Comparison of ENCODE assay signal across 8 mouse cellular contexts in the genomic region with DNA sequence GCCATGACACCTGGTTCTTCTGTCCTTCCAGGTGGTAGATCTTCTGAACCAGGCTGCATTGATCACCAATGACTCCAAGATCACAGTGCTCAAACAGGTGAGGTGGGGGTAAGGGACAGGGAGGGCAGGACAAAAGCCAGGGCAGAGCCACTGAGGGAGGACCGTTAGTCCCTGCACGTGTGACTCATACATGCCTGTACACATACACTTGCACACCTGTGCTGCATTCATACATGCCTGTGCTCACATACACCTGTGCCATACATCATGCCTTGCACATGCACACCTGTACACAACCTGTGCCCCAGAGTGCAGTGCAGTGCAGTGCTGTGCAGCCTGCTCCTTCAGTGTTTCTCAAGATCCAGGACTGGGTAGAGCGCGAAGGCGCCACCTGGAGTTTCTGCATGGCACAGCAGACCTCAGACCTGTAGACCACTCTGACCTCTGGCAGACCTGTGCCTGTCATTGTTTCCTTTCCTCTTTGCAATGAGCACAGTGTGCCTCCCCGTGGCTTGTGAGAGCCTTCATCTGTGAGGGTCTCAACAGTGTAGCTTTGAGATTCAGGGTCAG. TPM values are rescaled to one million over a fixed set of nuclear protein-coding genes. Genes with fewer than 3 reads are reported as not detected.
DNase-seq lines count a peak whose midpoint lies in the region; ATAC-seq and TF ChIP-seq lines count a peak whose summit lies in the region.

No protein-coding gene starts in this region.

- no peak for TF ChIP-seq POLR2A in ES-Bruce4 (IDR thresholded peaks at IDR 0.05; ENCODE audit: insufficient read depth, low read length)
- TF ChIP-seq POLR2A in liver, adult 2 months (IDR thresholded peaks at IDR 0.05; ENCODE audit: extremely low read depth, insufficient read depth, low read length), result no peak

- TF ChIP-seq CTCF in gastrocnemius, adult 2 months (IDR thresholded peaks at IDR 0.05), result peak; percentile 73
- peak; percentile 83 for TF ChIP-seq CTCF in ES-Bruce4 (IDR thresholded peaks at IDR 0.05; ENCODE audit: low read depth, low read length)
- TF ChIP-seq CTCF in liver, adult 2 months (IDR thresholded peaks at IDR 0.05; ENCODE audit: low read depth, low read length), result peak; percentile 85

- no peak for TF ChIP-seq EP300 in ES-Bruce4 (IDR thresholded peaks at IDR 0.05; ENCODE audit: insufficient read depth, low read depth, low read length)

- intact Hi-C loops in gastrocnemius, adult 2 months (cut with DNase I), result no loop called here

- no peaks in the 10 kb centered on the region for H3K9me3 ChIP-seq in ES-Bruce4 (replicated peaks; ENCODE audit: control insufficient read depth, insufficient read depth, low read length, poor library complexity, severe bottlenecking)
- no peaks in the 10 kb centered on the region for H3K9me3 ChIP-seq in embryonic facial prominence, embryonic 11.5 days (replicated peaks; ENCODE audit: control insufficient read depth, low read length)
- no peaks in the 10 kb centered on the region for H3K9me3 ChIP-seq in hindbrain, embryonic 14.5 days (ENCODE audit: control insufficient read depth, low read length)
- no peaks in the 10 kb centered on the region for H3K9me3 ChIP-seq in neural tube, embryonic 12.5 days

- ATAC-seq in embryonic facial prominence, embryonic 11.5 days (replicated peaks; ENCODE audit: insufficient number of reproducible peaks, low FRiP score, low TSS enrichment, low read depth), result peak; percentile 36
- ATAC-seq in hindbrain, embryonic 14.5 days (ENCODE audit: low FRiP score), result peak; percentile 15
- ATAC-seq in neural tube, embryonic 12.5 days (ENCODE audit: low FRiP score, low read depth), result peak; percentile 31; the same call in 1 of the 2 replicates

- H3K4me1 ChIP-seq in ES-Bruce4 (ENCODE audit: control insufficient read depth, insufficient read depth, low read length), result no peaks in the 10 kb centered on the region
- H3K4me1 ChIP-seq in embryonic facial prominence, embryonic 11.5 days (ENCODE audit: control insufficient read depth, insufficient read depth, low read length), result no peaks in the 10 kb centered on the region; the same call in 1 of the 2 replicates
- H3K4me1 ChIP-seq in hindbrain, embryonic 14.5 days (replicated peaks; ENCODE audit: control insufficient read depth, insufficient read depth, low read length), result peaks cover 11% of the 10 kb centered on the region
- H3K4me1 ChIP-seq in liver, adult 2 months (ENCODE audit: control insufficient read depth, insufficient read depth, low read length), result 0 out of 2 replicates have a peak, but pooled peaks cover 2% of the 10 kb centered on the region
- H3K4me1 ChIP-seq in neural tube, embryonic 12.5 days, result peaks cover 17% of the 10 kb centered on the region

- H3K36me3 ChIP-seq in ES-Bruce4 (ENCODE audit: control insufficient read depth, insufficient read depth, low read length, poor library complexity, severe bottlenecking), result peaks cover 20% of the 10 kb centered on the region
- peaks cover 21% of the 10 kb centered on the region for H3K36me3 ChIP-seq in embryonic facial prominence, embryonic 11.5 days (replicated peaks; ENCODE audit: control insufficient read depth, insufficient read depth, low read depth, low read length)
- peaks cover 56% of the 10 kb centered on the region for H3K36me3 ChIP-seq in hindbrain, embryonic 14.5 days (replicated peaks; ENCODE audit: control insufficient read depth, insufficient read depth)
- H3K36me3 ChIP-seq in liver, adult 2 months (ENCODE audit: control insufficient read depth, insufficient read depth, low read length), result peaks cover 17% of the 10 kb centered on the region
- peaks cover 54% of the 10 kb centered on the region for H3K36me3 ChIP-seq in neural tube, embryonic 12.5 days

- H3K4me3 ChIP-seq in gastrocnemius, adult 2 months, result no peak overlapping the region
- H3K4me3 ChIP-seq in ES-Bruce4 (ENCODE audit: low read depth, low read length), result no peak overlapping the region
- H3K4me3 ChIP-seq in embryonic facial prominence, embryonic 11.5 days (ENCODE audit: low read depth, low read length), result no peak overlapping the region
- no peak overlapping the region for H3K4me3 ChIP-seq in hindbrain, embryonic 14.5 days (replicated peaks; ENCODE audit: low read length)
- no peak overlapping the region for H3K4me3 ChIP-seq in liver, adult 2 months (ENCODE audit: insufficient read depth, low read depth, low read length)
- no peak overlapping the region for H3K4me3 ChIP-seq in neural tube, embryonic 12.5 days

- peak; percentile 67 for DNase-seq in gastrocnemius, adult 2 months
- no peak for DNase-seq in gastrocnemius, postnatal 25 days
- peak; percentile 72 for DNase-seq in embryonic facial prominence, embryonic 11.5 days (ENCODE audit: low spot score)
- DNase-seq in hindbrain, embryonic 14.5 days (ENCODE audit: low spot score), result peak; percentile 67
- DNase-seq in liver, adult 2 months (ENCODE audit: extremely low read depth, low read depth, low spot score), result no peak
- DNase-seq in layer of hippocampus, postnatal 14 days (ENCODE audit: low spot score in 2 of 2), result no peak

- WGBS in embryonic facial prominence, embryonic 11.5 days, result 65% methylated on average over 6 of the region's 6 CpGs
- 63% methylated on average over 6 of the region's 6 CpGs for WGBS in hindbrain, embryonic 14.5 days
- WGBS in liver, adult 2 months, result 74% methylated on average over 6 of the region's 6 CpGs
- 60% methylated on average over 6 of the region's 6 CpGs for WGBS in neural tube, embryonic 12.5 days

- no peaks in the 10 kb centered on the region for H3K27me3 ChIP-seq in ES-Bruce4 (ENCODE audit: control insufficient read depth, insufficient read depth, low read length, poor library complexity, severe bottlenecking)
- no peaks in the 10 kb centered on the region for H3K27me3 ChIP-seq in embryonic facial prominence, embryonic 11.5 days (ENCODE audit: control insufficient read depth, insufficient read depth, low read length)
- no peaks in the 10 kb centered on the region for H3K27me3 ChIP-seq in hindbrain, embryonic 14.5 days (ENCODE audit: control insufficient read depth, insufficient read depth, low read length)
- no peaks in the 10 kb centered on the region for H3K27me3 ChIP-seq in liver, adult 2 months (ENCODE audit: control insufficient read depth, insufficient read depth, low read length)
- H3K27me3 ChIP-seq in neural tube, embryonic 12.5 days (replicated peaks), result no peaks in the 10 kb centered on the region

- no peak overlapping the region; the same call in 1 of the 2 replicates for H3K4me2 ChIP-seq in embryonic facial prominence, embryonic 11.5 days (ENCODE audit: low read depth, low read length)
- H3K4me2 ChIP-seq in hindbrain, embryonic 14.5 days (replicated peaks), result no peak overlapping the region
- no peak overlapping the region for H3K4me2 ChIP-seq in neural tube, embryonic 12.5 days (replicated peaks)

- no peak overlapping the region for H3K27ac ChIP-seq in gastrocnemius, adult 2 months
- H3K27ac ChIP-seq in ES-Bruce4 (ENCODE audit: insufficient read depth, low read length), result no peak overlapping the region
- H3K27ac ChIP-seq in embryonic facial prominence, embryonic 11.5 days (replicated peaks; ENCODE audit: low read depth, low read length), result no peak overlapping the region
- H3K27ac ChIP-seq in hindbrain, embryonic 14.5 days, result no peak overlapping the region
- H3K27ac ChIP-seq in liver, adult 2 months (replicated peaks; ENCODE audit: insufficient read depth, low read depth, low read length), result no peak overlapping the region
- no peak overlapping the region for H3K27ac ChIP-seq in neural tube, embryonic 12.5 days

- no peak overlapping the region for H3K9ac ChIP-seq in ES-Bruce4 (ENCODE audit: low read depth, poor library complexity, severe bottlenecking)
- H3K9ac ChIP-seq in embryonic facial prominence, embryonic 11.5 days (replicated peaks; ENCODE audit: low read length), result no peak overlapping the region
- H3K9ac ChIP-seq in hindbrain, embryonic 14.5 days, result no peak overlapping the region
- no peak overlapping the region for H3K9ac ChIP-seq in liver, adult 2 months (ENCODE audit: low read depth, low read length)
- no peak overlapping the region for H3K9ac ChIP-seq in neural tube, embryonic 12.5 days

- H3K79me2 ChIP-seq in liver, adult 2 months (ENCODE audit: control insufficient read depth, insufficient read depth, low read length), result peaks cover 7% of the 10 kb centered on the region; the same call in 1 of the 2 replicates

RNA-seq across cellular contexts. Expression of gene Sympk, which starts 5.0 kb away (rescaled TPM):
- total RNA-seq in gastrocnemius, adult 2 months (2021), result 10 to 100 TPM; 70.9 to 81.5 TPM
- 10 to 100 TPM; 56.6 to 59.4 TPM for total RNA-seq in gastrocnemius, postnatal 25 days (2021)
- 102 and 119 TPM in 2 replicates for polyA plus RNA-seq in ES-Bruce4 (2011; ENCODE audit: insufficient read depth, insufficient read length, low read depth, missing spikeins)
- 34.8 and 36.3 TPM in 2 replicates for polyA plus RNA-seq in embryonic facial prominence, embryonic 11.5 days (2014; fragmentation: Nextera tagmentation; extraction: Ambion mirVana)
- 18.7 and 18.8 TPM in 2 replicates for polyA plus RNA-seq in hindbrain, embryonic 14.5 days (2014; fragmentation: Nextera tagmentation; extraction: Ambion mirVana)
- total RNA-seq in liver, adult 2 months (2014; rRNA removed), result 21.5 and 29.5 TPM in 2 replicates
- polyA plus RNA-seq in liver, adult 2 months (2012; rRNA removed), result 37.3 and 46.9 TPM in 2 replicates
- polyA plus RNA-seq in neural tube, embryonic 12.5 days (2016; fragmentation: Nextera tagmentation; extraction: Ambion mirVana), result 46.9 and 47.3 TPM in 2 replicates
- total RNA-seq in layer of hippocampus, postnatal 14 days (2021), result 100 to 1,000 TPM; 103 to 105 TPM

RNA-seq across cellular contexts. Expression of gene Foxa3, which starts 5.8 kb away (rescaled TPM):
- total RNA-seq in gastrocnemius, adult 2 months (2021), result not detected
- total RNA-seq in gastrocnemius, postnatal 25 days (2021), result not detected
- 2.5 and 2.6 TPM in 2 replicates for polyA plus RNA-seq in ES-Bruce4 (2011; ENCODE audit: insufficient read depth, insufficient read length, low read depth, missing spikeins)
- not detected in 2 replicates for polyA plus RNA-seq in embryonic facial prominence, embryonic 11.5 days (2014; fragmentation: Nextera tagmentation; extraction: Ambion mirVana)
- not detected in 2 replicates for polyA plus RNA-seq in hindbrain, embryonic 14.5 days (2014; fragmentation: Nextera tagmentation; extraction: Ambion mirVana)
- total RNA-seq in liver, adult 2 months (2014; rRNA removed), result 31.2 and 60.1 TPM in 2 replicates
- polyA plus RNA-seq in liver, adult 2 months (2012; rRNA removed), result 47.4 and 54.1 TPM in 2 replicates
- polyA plus RNA-seq in neural tube, embryonic 12.5 days (2016; fragmentation: Nextera tagmentation; extraction: Ambion mirVana), result 0.09 and 0.19 TPM in 2 replicates
- total RNA-seq in layer of hippocampus, postnatal 14 days (2021), result not detected

RNA-seq across cellular contexts. Expression of gene Rsph6a, which starts 25.3 kb away (rescaled TPM):
- total RNA-seq in gastrocnemius, adult 2 months (2021), result not detected
- total RNA-seq in gastrocnemius, postnatal 25 days (2021), result not detected
- polyA plus RNA-seq in ES-Bruce4 (2011; ENCODE audit: insufficient read depth, insufficient read length, low read depth, missing spikeins), result not detected in 2 replicates
- polyA plus RNA-seq in embryonic facial prominence, embryonic 11.5 days (2014; fragmentation: Nextera tagmentation; extraction: Ambion mirVana), result not detected in 2 replicates
- polyA plus RNA-seq in hindbrain, embryonic 14.5 days (2014; fragmentation: Nextera tagmentation; extraction: Ambion mirVana), result 0.27 and 0.43 TPM in 2 replicates
- total RNA-seq in liver, adult 2 months (2014; rRNA removed), result not detected in 2 replicates
- not detected in 2 replicates for polyA plus RNA-seq in liver, adult 2 months (2012; rRNA removed)
- polyA plus RNA-seq in neural tube, embryonic 12.5 days (2016; fragmentation: Nextera tagmentation; extraction: Ambion mirVana), result not detected in 2 replicates
- under 1 TPM in 1 of 2 experiments, not detected in 1; 0.21 TPM for total RNA-seq in layer of hippocampus, postnatal 14 days (2021)

RNA-seq across cellular contexts. Expression of gene Irf2bp1, which starts 25.3 kb away (rescaled TPM):
- total RNA-seq in gastrocnemius, adult 2 months (2021), result 10 to 100 TPM; 18.2 to 20.5 TPM
- 10 to 100 TPM; 13.7 to 14.3 TPM for total RNA-seq in gastrocnemius, postnatal 25 days (2021)
- 16.2 and 20.9 TPM in 2 replicates for polyA plus RNA-seq in ES-Bruce4 (2011; ENCODE audit: insufficient read depth, insufficient read length, low read depth, missing spikeins)
- 27.9 and 28.3 TPM in 2 replicates for polyA plus RNA-seq in embryonic facial prominence, embryonic 11.5 days (2014; fragmentation: Nextera tagmentation; extraction: Ambion mirVana)
- 32.4 and 38.1 TPM in 2 replicates for polyA plus RNA-seq in hindbrain, embryonic 14.5 days (2014; fragmentation: Nextera tagmentation; extraction: Ambion mirVana)
- 4.5 and 7.3 TPM in 2 replicates for total RNA-seq in liver, adult 2 months (2014; rRNA removed)
- 13.2 and 14.6 TPM in 2 replicates for polyA plus RNA-seq in liver, adult 2 months (2012; rRNA removed)
- polyA plus RNA-seq in neural tube, embryonic 12.5 days (2016; fragmentation: Nextera tagmentation; extraction: Ambion mirVana), result 41.6 and 45.2 TPM in 2 replicates
- total RNA-seq in layer of hippocampus, postnatal 14 days (2021), result 10 to 100 TPM; 43.7 to 44.5 TPM

RNA-seq across cellular contexts. Expression of gene Mypop, which starts 38.1 kb away (rescaled TPM):
- total RNA-seq in gastrocnemius, adult 2 months (2021), result 1 to 10 TPM; 6.3 to 6.7 TPM
- 1 to 10 TPM; 4.3 to 4.9 TPM for total RNA-seq in gastrocnemius, postnatal 25 days (2021)
- polyA plus RNA-seq in ES-Bruce4 (2011; ENCODE audit: insufficient read depth, insufficient read length, low read depth, missing spikeins), result 4.0 and 5.5 TPM in 2 replicates
- polyA plus RNA-seq in embryonic facial prominence, embryonic 11.5 days (2014; fragmentation: Nextera tagmentation; extraction: Ambion mirVana), result 4.3 and 5.3 TPM in 2 replicates
- polyA plus RNA-seq in hindbrain, embryonic 14.5 days (2014; fragmentation: Nextera tagmentation; extraction: Ambion mirVana), result 6.7 and 7.4 TPM in 2 replicates
- 0.54 and 0.65 TPM in 2 replicates for total RNA-seq in liver, adult 2 months (2014; rRNA removed)
- polyA plus RNA-seq in liver, adult 2 months (2012; rRNA removed), result 2.7 and 3.1 TPM in 2 replicates
- polyA plus RNA-seq in neural tube, embryonic 12.5 days (2016; fragmentation: Nextera tagmentation; extraction: Ambion mirVana), result 6.1 and 7.0 TPM in 2 replicates
- total RNA-seq in layer of hippocampus, postnatal 14 days (2021), result 10 to 100 TPM; 35.6 to 40.5 TPM

Comparison
In these comparisons a context has a peak if more than half of its experiments do, and no peak if none do; other contexts are left out.
1. DNase-seq: peak in gastrocnemius, adult 2 months (single experiment), embryonic facial prominence, embryonic 11.5 days (single experiment) and hindbrain, embryonic 14.5 days (single experiment); none in gastrocnemius, postnatal 25 days (single experiment), liver, adult 2 months (single experiment) and layer of hippocampus, postnatal 14 days (0 of 2).
2. RNA of gene Foxa3, which starts 5.8 kb away (polyA plus RNA-seq): 47.4 to 54.1 TPM in liver, adult 2 months; 2.5 to 2.6 TPM in ES-Bruce4, 0.09 to 0.19 TPM in neural tube, embryonic 12.5 days, not detected in embryonic facial prominence, embryonic 11.5 days and not detected in hindbrain, embryonic 14.5 days; every median in the first group is over 10 times any median in the second.
3. Peak in every context shown above with its lines, with median percentiles within 50 percentile points of each other: CTCF ChIP-seq and ATAC-seq.